Mouse (Mus musculus): Measurements from ENCODE around the gene Memo1. TPM values are rescaled to one million over a fixed set of nuclear protein-coding genes. Genes with fewer than 3 reads are reported as not detected.
"Not testable (repeated sequence)": the region's sequence is repeated elsewhere in the genome, so short reads cannot be mapped to it uniquely, and the experiment has no call there.

Memo1 gene
- polyA plus RNA-seq, 1 experiment from 2014 or later: 75.9 TPM

DNA sequence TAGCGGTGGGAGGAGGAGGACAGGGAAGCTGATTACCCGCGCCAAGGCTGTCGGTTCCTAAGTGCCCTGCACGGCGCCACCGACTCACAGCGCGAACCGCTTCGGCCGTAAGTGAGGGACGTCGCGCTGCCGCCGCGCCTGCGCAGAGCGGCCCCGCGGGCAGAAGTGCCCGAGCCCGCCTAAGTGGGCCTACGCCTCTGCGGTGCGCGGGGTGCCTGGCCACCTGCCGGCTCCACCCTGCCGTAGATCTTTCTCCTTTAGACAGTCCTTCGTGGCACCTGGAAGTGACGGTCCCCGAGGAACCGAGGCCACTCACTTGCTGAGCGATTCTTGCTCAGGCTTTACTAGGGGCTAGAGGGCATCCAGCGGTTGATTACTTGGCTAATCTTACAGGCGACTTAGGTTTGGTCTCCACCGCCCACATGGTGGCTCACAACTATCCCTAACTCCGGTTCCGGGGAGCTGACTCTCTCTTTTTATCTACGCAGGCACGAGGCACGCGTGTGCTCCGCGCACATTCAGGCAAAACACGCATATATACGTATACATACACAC, 21.1 kb upstream of the Memo1 start:
- Histone ChIP-seq H3K4me3 (replicated peaks) (peak overlapping the region; percentile 73), H3K9me3 (no peaks in the 10 kb centered on the region), H3K27me3 (replicated peaks) (no peaks in the 10 kb centered on the region), H3K9ac (peak overlapping the region; percentile 78), H3K4me2 (replicated peaks) (peak overlapping the region; percentile 62), H3K36me3 (no peaks in the 10 kb centered on the region), H3K4me1 (replicated peaks) (0 out of 2 replicates have a peak, but pooled peaks cover 9% of the 10 kb centered on the region), H3K27ac (peak overlapping the region; percentile 89)
- ATAC-seq: peak; percentile 98
- WGBS: under 1% methylated on average over 48 of the region's 48 CpGs

GRCm38 (mm10) chr17:74315445-74316308, 20.4 kb upstream of the Memo1 start:
- Histone ChIP-seq H3K27ac (peak overlapping the region; percentile 89), H3K9ac (peak overlapping the region; percentile 78), H3K4me3 (replicated peaks) (peak overlapping the region; percentile 73), H3K9me3 (no peaks in the 10 kb centered on the region), H3K4me1 (replicated peaks) (0 out of 2 replicates have a peak, but pooled peaks cover 9% of the 10 kb centered on the region), H3K27me3 (replicated peaks) (no peaks in the 10 kb centered on the region), H3K36me3 (no peaks in the 10 kb centered on the region), H3K4me2 (replicated peaks) (peak overlapping the region; percentile 62)
- peak; percentile 89 for ATAC-seq
- WGBS: under 1% methylated on average over 45 of the region's 45 CpGs

GRCm38 (mm10) chr17:74306021-74306420, 10.7 kb upstream of the Memo1 start:
- Histone ChIP-seq H3K4me2 (replicated peaks) (no peak overlapping the region), H3K36me3 (peaks cover 3% of the 10 kb centered on the region; the same call in 1 of the 2 replicates)
- no peak for ATAC-seq

DNA sequence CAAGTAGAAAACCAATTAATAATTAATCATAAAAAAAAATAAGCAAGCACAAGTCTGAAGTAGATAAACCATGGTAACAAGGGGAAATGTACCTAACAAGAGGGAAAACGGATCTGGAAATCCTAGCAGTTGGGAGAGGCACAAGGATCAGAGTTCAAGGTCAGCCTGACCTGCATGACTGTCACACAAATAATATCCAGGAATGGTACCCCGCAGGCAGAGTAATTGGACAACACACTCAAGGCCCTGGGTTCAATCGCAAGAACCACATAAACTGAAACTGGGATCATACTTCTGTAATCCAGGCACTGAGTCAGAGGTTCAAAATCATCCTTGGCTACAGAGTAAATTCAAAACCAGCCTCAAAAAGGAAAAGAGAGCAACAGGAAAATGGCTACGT, 10.3 kb upstream of the Memo1 start:
- Histone ChIP-seq H3K27ac (no peak overlapping the region), H3K27me3 (replicated peaks) (no peaks in the 10 kb centered on the region), H3K9ac (no peak overlapping the region), H3K4me3 (replicated peaks) (no peak overlapping the region), H3K36me3 (peaks cover 3% of the 10 kb centered on the region; the same call in 1 of the 2 replicates), H3K9me3 (no peaks in the 10 kb centered on the region), H3K4me1 (replicated peaks) (no peaks in the 10 kb centered on the region), H3K4me2 (replicated peaks) (no peak overlapping the region)
- no peak for ATAC-seq
- 90% methylated on average over 4 of the region's 4 CpGs for WGBS

More at GRCm38 (mm10) chr17:74306021-74306420, 10.7 kb upstream of the Memo1 start:
- Histone ChIP-seq H3K9me3 (no peaks in the 10 kb centered on the region), H3K4me3 (replicated peaks) (no peak overlapping the region), H3K4me1 (replicated peaks) (no peaks in the 10 kb centered on the region), H3K27ac (no peak overlapping the region), H3K9ac (no peak overlapping the region), H3K27me3 (replicated peaks) (no peaks in the 10 kb centered on the region)
- WGBS: 93% methylated on average over 1 of the region's 1 CpGs

DNA sequence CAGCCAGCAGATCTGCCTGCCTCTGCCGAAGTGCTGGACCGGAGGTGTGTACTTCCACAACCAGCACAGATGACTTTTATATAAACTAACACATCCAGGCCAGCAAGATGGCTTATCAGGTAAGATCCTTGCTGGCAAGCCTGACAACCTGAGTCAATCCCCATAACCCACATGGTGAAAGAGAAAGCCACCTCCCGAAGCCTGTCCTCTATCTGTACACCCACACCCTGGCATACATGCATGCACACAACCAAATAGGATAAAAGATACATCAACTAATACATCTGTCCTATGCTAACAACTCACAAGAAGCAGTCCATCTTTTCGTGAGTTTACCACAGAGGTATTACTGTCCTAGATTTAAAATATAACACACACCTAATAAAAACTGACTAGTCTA, 8.7 kb upstream of the Memo1 start:
- H3K27ac ChIP-seq: no peak overlapping the region
- H3K4me1 ChIP-seq (replicated peaks): no peaks in the 10 kb centered on the region
- no peak overlapping the region for H3K4me3 ChIP-seq (replicated peaks)
- 91% methylated on average over 4 of the region's 4 CpGs for whole genome bisulfite sequencing
- H3K4me2 ChIP-seq (replicated peaks): no peak overlapping the region
- H3K9ac ChIP-seq: no peak overlapping the region
- H3K27me3 ChIP-seq (replicated peaks): no peaks in the 10 kb centered on the region
- H3K36me3 ChIP-seq: no peaks in the 10 kb centered on the region; the same call in 1 of the 2 replicates
- no peak; the same call in 1 of the 2 replicates for ATAC-seq
- no peaks in the 10 kb centered on the region for H3K9me3 ChIP-seq

DNA sequence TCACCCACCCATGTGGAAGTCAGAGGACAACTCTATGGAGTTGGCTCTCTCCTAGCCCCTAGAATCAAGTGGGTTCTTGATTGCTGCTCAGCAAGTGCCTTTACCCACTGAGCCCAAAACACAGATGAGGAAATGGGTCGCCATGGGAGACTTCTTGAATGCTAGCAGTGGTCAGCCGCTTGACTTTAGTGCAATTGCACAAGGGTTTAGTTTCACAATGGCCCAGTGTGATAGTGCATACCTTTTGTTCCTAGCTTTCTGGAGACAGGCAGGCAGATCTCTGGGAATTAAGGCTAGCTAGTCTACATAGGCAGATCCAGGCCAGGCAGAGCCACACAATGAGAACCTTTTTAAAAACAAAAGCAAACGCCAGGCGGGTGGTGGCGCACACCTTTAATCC, 4.8 kb upstream of the Memo1 start:
- Histone ChIP-seq H3K9ac (no peak overlapping the region), H3K36me3 (peaks cover 3% of the 10 kb centered on the region; the same call in 1 of the 2 replicates), H3K4me2 (replicated peaks) (no peak overlapping the region), H3K27me3 (replicated peaks) (no peaks in the 10 kb centered on the region), H3K27ac (no peak overlapping the region), H3K4me3 (replicated peaks) (no peak overlapping the region), H3K9me3 (no peaks in the 10 kb centered on the region), H3K4me1 (replicated peaks) (no peaks in the 10 kb centered on the region)
- 88% methylated on average over 5 of the region's 5 CpGs for whole genome bisulfite sequencing
- no peak for ATAC-seq

GRCm38 (mm10) chr17:74296991-74297390, 1.7 kb upstream of the Memo1 start:
- H3K27me3 ChIP-seq (replicated peaks); H3K36me3 ChIP-seq; H3K9me3 ChIP-seq; ATAC-seq; H3K4me2 ChIP-seq (replicated peaks); H3K27ac ChIP-seq; H3K4me3 ChIP-seq (replicated peaks); H3K9ac ChIP-seq; H3K4me1 ChIP-seq (replicated peaks): not testable (repeated sequence)
- 95% methylated on average over 5 of the region's 5 CpGs for WGBS

- WGBS: 41% methylated on average over 11 of the region's 11 CpGs
- Histone ChIP-seq H3K27me3 (replicated peaks) (no peaks in the 10 kb centered on the region), H3K9me3 (no peaks in the 10 kb centered on the region), H3K36me3 (peaks cover 3% of the 10 kb centered on the region; the same call in 1 of the 2 replicates), H3K4me1 (replicated peaks) (peaks cover 9% of the 10 kb centered on the region; the same call in 1 of the 2 replicates), H3K27ac (peak overlapping the region; percentile 98), H3K4me3 (replicated peaks) (peak overlapping the region; percentile 91), H3K9ac (peak overlapping the region; percentile 93), H3K4me2 (replicated peaks) (peak overlapping the region; percentile 74)
- ATAC-seq: no peak
Observed at GRCm38 (mm10) chr17:74296076-74296823, 929 bp upstream of the Memo1 start.

DNA sequence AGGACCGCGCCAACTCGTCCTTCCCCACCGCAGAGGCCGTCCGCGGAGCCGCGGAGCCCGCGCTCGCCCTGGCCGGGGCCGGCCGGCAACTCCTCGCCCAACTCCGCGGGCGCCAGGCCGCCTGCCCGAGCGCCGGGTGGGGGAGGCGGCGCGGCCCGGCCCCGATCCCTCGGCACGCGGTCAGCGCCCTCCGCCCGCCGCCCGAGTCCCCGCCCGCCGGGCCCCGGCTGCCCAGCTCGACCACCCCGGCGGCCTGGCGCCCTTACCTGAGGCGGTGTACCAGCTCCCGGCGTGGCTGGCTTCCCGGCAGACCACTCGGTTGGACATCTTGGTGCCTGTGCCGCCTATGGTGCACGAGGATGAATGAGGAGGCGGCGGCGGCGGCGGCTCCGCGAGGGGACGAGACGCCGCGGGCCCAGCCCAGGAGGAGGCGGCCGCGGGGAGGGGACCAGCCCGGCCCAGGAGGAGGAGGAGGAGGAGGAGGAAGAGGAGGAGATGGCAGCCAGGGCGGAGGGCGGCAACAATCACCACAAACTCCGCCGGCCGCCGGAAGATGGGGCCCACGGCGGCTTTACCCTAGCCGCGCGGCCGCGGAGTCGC, 795 bp downstream of the Memo1 start:
- WGBS: 0% methylated on average over 72 of the region's 80 CpGs
- peak; percentile 94 for ATAC-seq
- peak overlapping the region; percentile 98 for H3K27ac ChIP-seq
- peak overlapping the region; percentile 93 for H3K9ac ChIP-seq
- peaks cover 3% of the 10 kb centered on the region; the same call in 1 of the 2 replicates for H3K36me3 ChIP-seq
- peaks cover 12% of the 10 kb centered on the region for H3K4me1 ChIP-seq (replicated peaks)
- H3K27me3 ChIP-seq (replicated peaks): no peaks in the 10 kb centered on the region
- H3K4me2 ChIP-seq (replicated peaks): peak overlapping the region; percentile 77
- H3K9me3 ChIP-seq: no peaks in the 10 kb centered on the region
- peak overlapping the region; percentile 91 for H3K4me3 ChIP-seq (replicated peaks)

DNA sequence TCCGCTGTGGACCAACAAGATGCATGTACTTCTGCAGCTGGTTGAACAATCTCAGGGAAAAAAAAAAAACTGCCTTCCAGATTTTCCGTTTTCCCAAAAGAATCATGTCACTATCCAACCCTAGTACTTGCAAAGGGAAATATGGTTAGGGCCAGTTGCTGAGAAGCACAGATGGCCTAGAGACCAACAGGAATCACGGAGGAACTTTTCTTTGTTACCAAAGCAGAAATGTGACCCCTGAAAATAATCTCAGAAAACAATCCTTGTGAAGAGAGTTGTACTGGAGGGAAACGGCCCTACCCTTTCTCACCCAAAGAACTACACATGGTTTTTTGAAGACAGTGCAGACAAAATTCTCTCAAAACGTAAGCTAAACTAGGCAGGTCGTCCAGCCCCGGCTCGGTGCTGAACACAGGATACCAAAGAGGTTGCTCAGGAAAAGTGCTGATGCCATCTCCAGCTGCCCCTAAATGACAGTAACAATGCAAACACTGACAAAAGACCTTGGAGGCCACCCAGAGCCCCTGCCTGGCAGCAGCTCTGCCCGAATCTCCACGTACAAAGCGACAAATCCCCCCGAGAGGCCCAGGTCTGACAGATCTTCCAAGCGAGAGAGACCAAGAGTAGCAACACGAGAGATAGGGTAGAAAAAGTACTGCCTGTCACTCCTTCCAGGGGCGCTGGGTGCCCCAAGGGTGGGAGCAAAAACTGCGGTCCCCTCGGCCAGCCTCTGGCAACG, 1.5 kb downstream of the Memo1 start:
- Histone ChIP-seq H3K27me3 (replicated peaks) (no peaks in the 10 kb centered on the region), H3K4me2 (replicated peaks) (peak overlapping the region; percentile 77), H3K4me3 (replicated peaks) (peak overlapping the region; percentile 91), H3K27ac (peak overlapping the region; percentile 98), H3K9me3 (no peaks in the 10 kb centered on the region), H3K9ac (peak overlapping the region; percentile 93), H3K4me1 (replicated peaks) (peaks cover 12% of the 10 kb centered on the region), H3K36me3 (peaks cover 3% of the 10 kb centered on the region; the same call in 1 of the 2 replicates)
- WGBS: under 1% methylated on average over 18 of the region's 18 CpGs
- ATAC-seq: no peak

DNA sequence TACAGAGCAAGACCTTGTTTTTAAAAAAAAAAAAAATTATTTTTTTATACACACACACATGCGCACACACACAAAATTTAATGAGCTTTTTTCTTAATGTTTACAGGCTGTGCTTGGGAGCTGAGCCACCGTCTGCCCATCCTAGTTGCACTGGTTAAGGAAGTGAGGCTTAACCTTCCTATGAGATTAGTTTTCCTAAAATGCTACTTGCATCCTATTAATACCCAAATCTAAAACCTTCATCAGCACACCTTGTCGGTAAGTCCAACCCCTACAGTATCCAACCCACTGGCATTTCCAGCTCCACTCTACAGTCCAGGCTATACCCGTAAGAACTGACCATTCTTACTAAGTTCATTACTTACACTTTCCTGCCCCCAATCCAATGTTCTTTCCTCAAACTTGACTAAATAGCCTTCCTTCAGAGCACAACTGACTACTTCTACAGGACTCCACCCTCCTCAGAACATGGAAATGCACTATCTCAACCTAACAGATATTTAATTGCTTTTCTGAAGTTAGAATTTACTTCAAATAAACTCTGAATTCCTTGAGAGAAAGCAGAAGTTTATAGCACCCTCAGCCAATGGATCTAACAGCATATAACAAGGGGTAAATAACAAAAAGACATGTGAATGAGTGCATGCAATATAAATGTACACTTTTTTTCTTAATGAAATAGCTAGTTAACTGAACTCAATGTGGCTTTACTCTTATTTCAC, 3.5 kb downstream of the Memo1 start:
- WGBS: 83% methylated on average over 4 of the region's 4 CpGs
- no peak for ATAC-seq
- Histone ChIP-seq H3K27ac (no peak overlapping the region), H3K36me3 (no peaks in the 10 kb centered on the region), H3K9ac (no peak overlapping the region), H3K4me2 (replicated peaks) (no peak overlapping the region), H3K9me3 (no peaks in the 10 kb centered on the region), H3K4me3 (replicated peaks) (no peak overlapping the region), H3K27me3 (replicated peaks) (no peaks in the 10 kb centered on the region), H3K4me1 (replicated peaks) (peaks cover 12% of the 10 kb centered on the region)
